Mouse (Mus musculus) adrenal gland, adult 8-10 months (tissue): ENCODE results near the gene Ddx28. TPM values are rescaled to one million over a fixed set of nuclear protein-coding genes. Genes with fewer than 3 reads are reported as not detected.
"Not testable (repeated sequence)": the region's sequence is repeated elsewhere in the genome, so short reads cannot be mapped to it uniquely, and the experiment has no call there.

ENCODE experiments used
- DNase-seq: peaks from one replicate; pipeline ENCODE4 v3.0.0; 2022
- total RNA-seq, 4 experiments: library from RNA; stranded (reverse); gene quantifications; 2 replicates each; pipeline ENCODE4 v1.2.4; 2022

Ddx28 gene
- total RNA-seq, 4 experiments from 2014 or later = 17.3 to 19.0 (median 17.9) TPM

DNA sequence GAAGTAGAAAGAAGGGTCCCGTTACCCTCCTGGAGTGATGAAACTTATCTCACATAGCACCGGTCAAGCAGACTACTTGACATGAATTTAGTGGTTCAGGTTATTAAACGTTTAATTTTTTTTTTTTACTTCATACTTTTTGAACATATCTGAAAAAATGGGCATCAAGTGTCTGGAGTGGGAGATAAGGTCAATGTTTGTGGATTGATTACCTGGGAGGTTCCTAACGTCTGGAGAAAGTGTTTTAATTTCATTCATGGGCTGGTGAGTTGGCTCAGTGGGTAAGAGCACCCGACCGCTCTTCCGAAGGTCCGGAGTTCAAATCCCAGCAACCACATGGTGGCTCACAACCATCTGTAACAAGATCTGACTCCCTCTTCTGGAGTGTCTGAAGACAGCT is 521 bp upstream of the Ddx28 start:
- not testable (repeated sequence) for DNase-seq

GRCm38 (mm10) chr8:106010748-106011642 is 687 bp downstream of the Ddx28 start:
- peak; percentile 90 for DNase-seq

GRCm38 (mm10) chr8:106007891-106008290 is 3.8 kb downstream of the Ddx28 start:
- not testable (repeated sequence) for DNase-seq

DNA sequence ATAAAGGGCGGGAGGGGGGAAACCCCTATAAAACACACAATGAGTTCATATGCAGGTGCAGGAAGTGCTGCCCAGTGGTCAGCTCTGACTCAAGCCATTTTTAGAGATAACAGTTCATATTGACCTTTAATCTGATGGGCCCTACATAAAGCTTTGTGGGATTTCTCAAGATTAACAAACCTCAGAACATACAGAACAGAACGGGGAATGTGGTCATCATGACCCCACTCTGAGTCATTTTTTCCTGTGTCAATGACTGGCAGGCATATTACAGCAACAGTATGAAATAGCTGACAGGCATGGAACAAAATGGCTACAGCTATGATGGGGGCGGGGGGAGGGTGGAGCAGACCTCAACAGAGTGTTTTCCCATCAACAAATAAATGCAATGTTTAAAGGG is 4.5 kb downstream of the Ddx28 start:
- no peak for DNase-seq

DNA sequence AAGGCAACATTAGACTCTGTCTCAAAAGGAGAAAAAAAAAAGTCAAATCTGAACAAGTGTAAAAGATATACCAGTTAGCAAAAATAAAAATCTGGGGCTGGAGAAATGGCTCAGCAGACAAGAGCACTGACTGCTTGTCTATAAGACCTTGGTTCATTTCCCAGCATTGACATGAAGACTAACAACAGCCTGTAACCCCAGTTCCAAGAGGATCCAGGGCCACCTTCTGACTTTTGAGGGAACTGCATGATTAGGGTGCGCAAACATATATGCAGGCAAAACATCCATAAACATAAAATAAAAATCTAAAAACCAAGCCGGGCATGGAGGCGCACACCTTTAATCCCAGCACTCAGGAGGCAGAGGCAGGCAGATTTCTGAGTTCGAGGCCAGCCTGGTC is 5.3 kb downstream of the Ddx28 start:
- no peak for DNase-seq

GRCm38 (mm10) chr8:106005875-106006274 is 5.8 kb downstream of the Ddx28 start, which contains the start of gene Dpep2nb:
Dpep2nb (minus strand) TSS chr8:106005975.
- DNase-seq = no peak

DNA sequence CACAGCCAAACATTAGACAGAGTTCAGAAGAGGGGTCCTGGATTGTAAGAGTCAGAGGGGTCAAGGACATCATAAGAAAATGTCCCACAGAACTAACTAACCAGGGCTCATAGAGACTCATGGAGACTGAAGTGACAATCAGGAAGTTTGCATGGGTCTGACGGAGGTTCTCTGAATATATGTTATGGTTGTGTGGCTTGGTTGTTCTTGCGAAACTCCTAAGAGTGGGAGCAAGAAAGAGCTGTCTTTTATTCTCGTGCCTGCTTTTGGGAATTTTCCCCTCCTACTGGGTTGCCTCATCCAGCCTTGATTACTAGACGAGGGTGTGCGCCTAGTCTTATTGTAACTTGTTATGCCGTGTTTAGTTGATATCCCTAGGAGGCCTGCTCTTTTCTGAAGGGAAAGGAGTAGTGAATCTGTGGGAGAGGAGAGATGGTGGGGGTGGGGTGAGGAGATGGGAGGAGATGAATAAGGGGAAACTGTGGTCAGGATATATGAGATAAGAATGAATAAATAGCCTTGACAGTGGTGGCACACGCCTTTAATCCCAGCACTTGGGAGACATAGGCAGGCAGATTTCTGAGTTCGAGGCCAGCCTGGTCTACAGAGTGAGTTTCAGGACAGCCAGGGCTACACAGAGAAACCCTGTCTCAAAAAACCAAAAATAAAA is 7.0 kb downstream of the Ddx28 start:
- DNase-seq = no peak

GRCm38 (mm10) chr8:106001908-106002307 is 9.8 kb downstream of the Ddx28 start:
- no peak for DNase-seq

DNA sequence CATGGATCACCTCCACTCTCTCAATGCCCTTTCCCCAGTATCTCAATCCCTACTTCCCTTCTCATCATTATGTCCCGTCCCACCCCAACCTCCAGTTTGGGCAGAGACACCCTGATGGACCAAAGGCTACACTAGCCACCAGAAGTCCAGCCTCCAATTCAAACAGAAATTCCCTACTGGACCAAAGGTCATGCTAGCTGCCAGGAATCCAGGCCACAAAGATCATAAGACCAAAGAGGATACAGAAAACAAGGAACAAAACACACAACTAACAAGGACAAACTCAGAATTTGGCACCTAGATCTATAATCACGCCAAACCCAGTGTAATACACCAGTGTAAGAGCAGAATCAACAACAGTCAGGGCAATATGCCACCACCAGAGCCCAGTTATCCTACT is 12.7 kb downstream of the Ddx28 start:
- DNase-seq = no peak

DNA sequence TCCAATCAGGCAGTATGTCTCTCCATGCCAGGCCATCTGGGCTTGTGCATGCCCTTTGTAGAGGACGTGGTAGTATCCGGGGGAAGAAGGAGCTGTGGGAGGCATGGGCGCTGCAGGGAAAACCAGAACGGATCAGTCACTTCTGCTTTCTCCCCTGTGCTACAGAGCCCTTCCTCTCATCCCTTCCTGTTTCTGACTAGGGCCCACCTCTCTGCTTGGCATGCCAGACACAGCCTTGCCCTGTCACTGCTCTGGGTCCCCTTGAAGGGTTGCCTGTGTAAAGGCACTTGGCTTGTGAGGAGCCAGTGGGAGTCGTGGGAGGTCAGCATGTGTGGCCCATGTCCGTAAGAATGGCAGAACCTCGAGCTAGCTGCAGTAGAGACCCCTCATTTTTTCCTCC is 15.3 kb downstream of the Ddx28 start:
- DNase-seq = no peak

DNA sequence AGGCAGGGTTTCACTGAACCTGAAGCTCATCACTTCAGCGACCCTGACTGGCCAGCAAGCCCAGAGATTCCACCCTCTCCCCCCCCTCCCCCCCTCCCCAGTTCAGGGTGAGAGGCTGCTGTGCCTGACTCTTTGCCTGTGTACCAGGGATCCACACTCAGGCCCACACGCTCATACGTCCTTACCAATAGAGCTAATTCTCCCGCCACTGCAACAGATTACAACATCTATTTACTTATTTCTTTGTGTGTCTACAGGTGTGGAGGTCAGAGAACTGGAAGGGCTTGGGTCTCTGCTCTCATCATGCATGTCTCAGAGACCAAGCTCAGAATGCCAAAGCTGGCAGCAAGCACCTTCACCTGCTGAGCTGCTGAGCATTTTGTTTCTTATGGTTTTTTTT is 18.5 kb downstream of the Ddx28 start:
- no peak for DNase-seq

- no peak for DNase-seq
Observed at GRCm38 (mm10) chr8:105992499-105992898, 19.2 kb downstream of the Ddx28 start.

GRCm38 (mm10) chr8:105991546-105991945 is 20.1 kb downstream of the Ddx28 start:
- no peak for DNase-seq

DNA sequence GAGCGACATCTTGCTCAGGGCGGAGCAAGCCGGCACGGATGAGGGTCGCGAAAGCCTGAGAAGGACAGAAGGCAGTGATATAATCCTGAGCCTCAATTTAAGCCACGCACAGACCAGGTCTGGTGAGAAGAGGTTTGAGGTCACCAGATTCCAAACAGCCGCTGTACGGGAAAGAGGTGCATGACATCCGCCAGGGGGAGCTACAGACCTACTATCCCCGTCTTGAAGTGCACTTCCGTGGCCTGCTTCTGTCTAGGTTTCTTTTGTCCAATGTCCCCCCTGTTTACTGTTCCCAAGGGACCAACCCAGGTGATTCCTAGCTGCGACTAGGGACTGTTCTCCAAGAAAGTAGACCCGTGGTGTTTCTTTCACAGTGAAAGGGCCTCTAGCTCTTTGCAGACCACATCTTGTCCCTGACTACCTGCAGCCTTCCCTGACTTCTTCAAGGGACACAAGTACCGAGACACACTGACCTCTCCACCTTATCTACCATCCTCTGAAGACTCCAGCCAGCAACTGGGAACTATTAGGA is 20.8 kb downstream of the Ddx28 start, which contains the start of gene Dus2:
Dus2 (plus strand) TSS at position 482 of the 532 bp plus-strand sequence.
- DNase-seq = peak; percentile 66

GRCm38 (mm10) chr8:105988546-105988945 is 23.1 kb downstream of the Ddx28 start:
- no peak for DNase-seq

DNA sequence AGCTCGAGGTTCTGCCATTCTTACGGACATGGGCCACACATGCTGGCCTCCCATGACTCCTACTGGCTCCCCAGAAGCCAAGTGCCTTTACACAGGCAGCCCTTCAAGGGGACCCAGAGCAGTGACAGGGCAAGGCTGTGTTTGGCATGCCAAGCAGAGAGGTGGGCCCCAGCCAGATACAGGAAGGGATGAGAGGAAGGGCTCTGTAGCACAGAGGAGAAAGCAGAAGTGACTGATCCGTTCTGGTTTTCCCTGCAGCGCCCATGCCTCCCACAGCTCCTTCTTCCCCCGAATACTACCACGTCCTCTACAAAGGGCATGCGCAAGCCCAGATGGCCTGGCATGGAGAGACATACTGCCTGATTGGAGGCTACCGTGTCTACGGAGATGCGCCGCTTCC is 28.3 kb downstream of the Ddx28 start:
- DNase-seq = not testable (repeated sequence)

DNA sequence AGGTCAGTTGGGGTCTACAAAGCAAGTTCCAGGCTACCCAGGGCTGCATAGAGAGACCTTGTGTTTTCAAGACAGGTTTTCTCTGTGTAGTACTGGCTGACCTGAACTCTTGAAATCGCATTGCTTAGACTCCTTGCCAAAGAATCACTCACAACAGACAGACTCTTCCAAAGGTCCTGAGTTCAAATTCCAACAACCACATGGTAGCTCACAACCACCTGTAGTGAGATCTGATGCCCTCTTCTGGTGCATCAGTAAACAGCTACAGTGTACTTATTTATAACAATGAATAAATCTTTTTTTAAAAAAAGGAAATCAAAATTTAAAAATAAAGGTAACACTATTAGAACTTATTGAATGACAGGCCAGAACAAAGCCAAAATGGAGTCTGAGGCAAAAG is 30.5 kb downstream of the Ddx28 start:
- no peak for DNase-seq

DNA sequence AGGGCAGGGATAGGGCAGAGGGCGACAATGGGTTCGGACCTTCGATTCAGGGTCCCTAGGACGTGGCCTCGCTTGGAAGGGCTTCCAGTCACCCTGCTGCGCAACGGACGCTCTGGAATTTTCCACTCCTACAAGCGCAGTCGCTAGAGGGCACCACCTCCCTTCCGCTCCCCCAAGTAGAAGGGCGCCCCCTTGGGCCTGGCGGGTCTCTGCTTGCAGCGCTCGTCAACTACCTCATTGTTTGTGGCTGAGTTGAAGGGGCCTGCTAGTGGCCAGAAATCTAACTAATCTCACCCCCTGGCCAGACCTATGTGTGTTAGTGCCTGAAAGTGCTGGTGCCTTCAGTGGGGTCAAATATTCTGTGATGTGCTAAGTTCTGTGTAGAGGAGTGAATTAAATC is 32.4 kb downstream of the Ddx28 start, which contains the start of gene Dpep3:
Dpep3 (minus strand) TSS at position 105 of the 400 bp plus-strand sequence.
- no peak for DNase-seq

DNA sequence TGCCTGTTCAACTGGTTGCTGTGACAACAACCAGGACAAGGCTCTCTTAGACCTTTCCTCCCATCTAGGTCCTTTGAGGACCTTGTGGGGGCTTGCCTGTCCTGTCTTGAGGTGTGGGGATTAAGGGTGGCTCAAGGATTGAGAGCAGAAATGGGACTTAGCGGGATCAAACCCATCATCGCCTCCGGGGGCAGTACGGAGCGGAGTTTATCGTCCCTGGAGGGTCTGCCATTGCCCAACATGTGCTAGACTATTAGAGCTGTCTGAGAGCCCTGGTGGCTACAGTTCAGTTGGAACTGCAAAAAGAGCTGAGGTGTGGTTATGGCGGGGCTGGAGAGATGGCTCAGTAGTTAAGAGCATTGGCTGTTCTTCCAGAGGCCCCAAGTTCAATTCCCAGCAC is 36.3 kb downstream of the Ddx28 start:
- no peak for DNase-seq

- DNase-seq = no peak
Observed at GRCm38 (mm10) chr8:105971019-105971720, 40.5 kb downstream of the Ddx28 start.

- DNase-seq = no peak
Observed at GRCm38 (mm10) chr8:105969367-105969766, 42.3 kb downstream of the Ddx28 start.

GRCm38 (mm10) chr8:105966692-105967311 is 44.9 kb downstream of the Ddx28 start:
- no peak for DNase-seq
